Mouse (Mus musculus): ENCODE measurements around the gene Sult6b2. TPM values are rescaled to one million over a fixed set of nuclear protein-coding genes. Genes with fewer than 3 reads are reported as not detected.

The Sult6b2 gene
- total and polyA plus RNA-seq, 2 experiments from 2014 or later = not detected

- ATAC-seq (ENCODE audit: insufficient read depth, low read depth) (no peak), DNase-seq (ENCODE audit: low spot score) (no peak)
- Histone ChIP-seq H3K27me3 (ENCODE audit: control insufficient read depth, insufficient read depth, low read length) (no peaks in the 10 kb centered on the region), H3K27ac (ENCODE audit: low read depth) (no peak overlapping the region), H3K36me3 (replicated peaks; ENCODE audit: control insufficient read depth, insufficient read depth, low read length) (no peaks in the 10 kb centered on the region), H3K9ac (replicated peaks; ENCODE audit: low read depth, low read length) (no peak overlapping the region), H3K4me3 (ENCODE audit: low read depth, low read length) (no peak overlapping the region), H3K4me1 (ENCODE audit: control insufficient read depth, insufficient read depth) (no peaks in the 10 kb centered on the region), H3K9me3 (replicated peaks; ENCODE audit: control insufficient read depth, low read length) (no peaks in the 10 kb centered on the region), H3K4me2 (ENCODE audit: low read depth, low read length) (no peak overlapping the region)
- TF ChIP-seq CTCF (IDR thresholded peaks at IDR 0.05; ENCODE audit: low read depth) (no peak), EP300 (IDR thresholded peaks at IDR 0.05; ENCODE audit: low read depth) (no peak)
- 82% methylated on average over 4 of the region's 4 CpGs for WGBS
Observed at GRCm38 (mm10) chr6:142846855-142847254, 42.6 kb upstream of the Sult6b2 start.

GRCm38 (mm10) chr6:142845066-142845465 lies 40.8 kb upstream of the Sult6b2 start:
- H3K36me3 ChIP-seq (replicated peaks; ENCODE audit: control insufficient read depth, insufficient read depth, low read length) = no peaks in the 10 kb centered on the region

GRCm38 (mm10) chr6:142844061-142844460 lies 39.8 kb upstream of the Sult6b2 start:
- TF ChIP-seq EP300 (IDR thresholded peaks at IDR 0.05; ENCODE audit: low read depth) (no peak), CTCF (IDR thresholded peaks at IDR 0.05; ENCODE audit: low read depth) (no peak)
- Histone ChIP-seq H3K27me3 (ENCODE audit: control insufficient read depth, insufficient read depth, low read length) (no peaks in the 10 kb centered on the region), H3K27ac (ENCODE audit: low read depth) (no peak overlapping the region), H3K4me3 (ENCODE audit: low read depth, low read length) (no peak overlapping the region), H3K4me1 (ENCODE audit: control insufficient read depth, insufficient read depth) (no peaks in the 10 kb centered on the region), H3K36me3 (replicated peaks; ENCODE audit: control insufficient read depth, insufficient read depth, low read length) (no peaks in the 10 kb centered on the region), H3K4me2 (ENCODE audit: low read depth, low read length) (no peak overlapping the region), H3K9ac (replicated peaks; ENCODE audit: low read depth, low read length) (no peak overlapping the region), H3K9me3 (replicated peaks; ENCODE audit: control insufficient read depth, low read length) (no peaks in the 10 kb centered on the region)
- WGBS = 75% methylated on average over 4 of the region's 4 CpGs
- ATAC-seq (ENCODE audit: insufficient read depth, low read depth) (no peak), DNase-seq (ENCODE audit: low spot score) (no peak)

More at GRCm38 (mm10) chr6:142845066-142845465, 40.8 kb upstream of the Sult6b2 start:
- Histone ChIP-seq H3K4me3 (ENCODE audit: low read depth, low read length) (no peak overlapping the region), H3K27me3 (ENCODE audit: control insufficient read depth, insufficient read depth, low read length) (no peaks in the 10 kb centered on the region), H3K9me3 (replicated peaks; ENCODE audit: control insufficient read depth, low read length) (no peaks in the 10 kb centered on the region), H3K9ac (replicated peaks; ENCODE audit: low read depth, low read length) (no peak overlapping the region), H3K27ac (ENCODE audit: low read depth) (no peak overlapping the region), H3K4me1 (ENCODE audit: control insufficient read depth, insufficient read depth) (no peaks in the 10 kb centered on the region), H3K4me2 (ENCODE audit: low read depth, low read length) (no peak overlapping the region)
- DNase-seq (ENCODE audit: low spot score) = no peak
- no peak for ATAC-seq (ENCODE audit: insufficient read depth, low read depth)
- no peak for TF ChIP-seq EP300 (IDR thresholded peaks at IDR 0.05; ENCODE audit: low read depth)
- 82% methylated on average over 4 of the region's 4 CpGs for WGBS

- TF ChIP-seq EP300 (IDR thresholded peaks at IDR 0.05; ENCODE audit: low read depth) = no peak
- no peak for TF ChIP-seq CTCF (IDR thresholded peaks at IDR 0.05; ENCODE audit: low read depth)
Observed at GRCm38 (mm10) chr6:142838501-142838900, 34.2 kb upstream of the Sult6b2 start.

GRCm38 (mm10) chr6:142837326-142837725 lies 33.0 kb upstream of the Sult6b2 start:
- DNase-seq (ENCODE audit: low spot score) (no peak), ATAC-seq (ENCODE audit: insufficient read depth, low read depth) (no peak)
- Histone ChIP-seq H3K27ac (ENCODE audit: low read depth) (no peak overlapping the region), H3K4me3 (ENCODE audit: low read depth, low read length) (no peak overlapping the region), H3K4me1 (ENCODE audit: control insufficient read depth, insufficient read depth) (no peaks in the 10 kb centered on the region), H3K36me3 (replicated peaks; ENCODE audit: control insufficient read depth, insufficient read depth, low read length) (no peaks in the 10 kb centered on the region), H3K4me2 (ENCODE audit: low read depth, low read length) (no peak overlapping the region), H3K9ac (replicated peaks; ENCODE audit: low read depth, low read length) (no peak overlapping the region), H3K27me3 (ENCODE audit: control insufficient read depth, insufficient read depth, low read length) (no peaks in the 10 kb centered on the region), H3K9me3 (replicated peaks; ENCODE audit: control insufficient read depth, low read length) (no peaks in the 10 kb centered on the region)
- no peak for TF ChIP-seq CTCF (IDR thresholded peaks at IDR 0.05; ENCODE audit: low read depth)
- no peak for TF ChIP-seq EP300 (IDR thresholded peaks at IDR 0.05; ENCODE audit: low read depth)
- 63% methylated on average over 9 of the region's 9 CpGs for WGBS

More at GRCm38 (mm10) chr6:142838501-142838900, 34.2 kb upstream of the Sult6b2 start:
- Histone ChIP-seq H3K36me3 (replicated peaks; ENCODE audit: control insufficient read depth, insufficient read depth, low read length) (no peaks in the 10 kb centered on the region), H3K4me1 (ENCODE audit: control insufficient read depth, insufficient read depth) (no peaks in the 10 kb centered on the region), H3K9me3 (replicated peaks; ENCODE audit: control insufficient read depth, low read length) (no peaks in the 10 kb centered on the region), H3K9ac (replicated peaks; ENCODE audit: low read depth, low read length) (no peak overlapping the region), H3K4me2 (ENCODE audit: low read depth, low read length) (no peak overlapping the region), H3K27me3 (ENCODE audit: control insufficient read depth, insufficient read depth, low read length) (no peaks in the 10 kb centered on the region), H3K27ac (ENCODE audit: low read depth) (no peak overlapping the region), H3K4me3 (ENCODE audit: low read depth, low read length) (no peak overlapping the region)
- ATAC-seq (ENCODE audit: insufficient read depth, low read depth) (no peak), DNase-seq (ENCODE audit: low spot score) (no peak)
- 97% methylated on average over 1 of the region's 1 CpGs for WGBS

GRCm38 (mm10) chr6:142835726-142836125 lies 31.4 kb upstream of the Sult6b2 start:
- ATAC-seq (ENCODE audit: insufficient read depth, low read depth) (no peak), DNase-seq (ENCODE audit: low spot score) (no peak)
- Histone ChIP-seq H3K9me3 (replicated peaks; ENCODE audit: control insufficient read depth, low read length) (no peaks in the 10 kb centered on the region), H3K4me3 (ENCODE audit: low read depth, low read length) (no peak overlapping the region), H3K36me3 (replicated peaks; ENCODE audit: control insufficient read depth, insufficient read depth, low read length) (no peaks in the 10 kb centered on the region), H3K9ac (replicated peaks; ENCODE audit: low read depth, low read length) (no peak overlapping the region), H3K4me1 (ENCODE audit: control insufficient read depth, insufficient read depth) (no peaks in the 10 kb centered on the region), H3K27ac (ENCODE audit: low read depth) (no peak overlapping the region), H3K27me3 (ENCODE audit: control insufficient read depth, insufficient read depth, low read length) (no peaks in the 10 kb centered on the region), H3K4me2 (ENCODE audit: low read depth, low read length) (no peak overlapping the region)
- 80% methylated on average over 18 of the region's 18 CpGs for WGBS
- TF ChIP-seq CTCF (IDR thresholded peaks at IDR 0.05; ENCODE audit: low read depth) (no peak), EP300 (IDR thresholded peaks at IDR 0.05; ENCODE audit: low read depth) (no peak)

All from heart, postnatal 0 days (tissue).